17 mouse cellular contexts compared by ENCODE assay signal in genomic region chr6:126996399-126996798, GRCm38 (mm10). TPM values are rescaled to one million over a fixed set of nuclear protein-coding genes. Genes with fewer than 3 reads are reported as not detected.
DNase-seq lines count a peak whose midpoint lies in the region; ATAC-seq and TF ChIP-seq lines count a peak whose summit lies in the region.
"Had no signal": no experiment of that assay in that cellular context is flagged by ENCODE, and none has a peak within 500 bp of the region (broad histone marks: within the 10 kb centered on the region; RNA-seq: fewer than 3 reads in every experiment).

No protein-coding gene starts in this region.

- TF ChIP-seq CTCF in lung, adult 2 months (IDR thresholded peaks at IDR 0.05; ENCODE audit: insufficient read depth, low read length), result no peak
- no peak for TF ChIP-seq CTCF in stomach, postnatal 0 days (IDR thresholded peaks at IDR 0.05; ENCODE audit: low read depth)
- TF ChIP-seq CTCF in midbrain, postnatal 0 days (IDR thresholded peaks at IDR 0.05), result no peak

- H3K9me3 ChIP-seq in stomach, postnatal 0 days (ENCODE audit: control insufficient read depth, low read length), result no peaks in the 10 kb centered on the region
- no peaks in the 10 kb centered on the region for H3K9me3 ChIP-seq in midbrain, postnatal 0 days (ENCODE audit: low read length)
- H3K9me3 ChIP-seq: hindbrain, embryonic 12.5 days; intestine, embryonic 15.5 days; limb, embryonic 12.5 days had no signal

- no peak for TF ChIP-seq EP300 in stomach, postnatal 0 days (optimal IDR thresholded peaks at IDR 0.05)

- H3K27me3 ChIP-seq in stomach, postnatal 0 days (ENCODE audit: control insufficient read depth, insufficient read depth, low read length), result no peaks in the 10 kb centered on the region
- no peaks in the 10 kb centered on the region for H3K27me3 ChIP-seq in midbrain, postnatal 0 days (ENCODE audit: insufficient read depth, low read length)
- H3K27me3 ChIP-seq: hindbrain, embryonic 12.5 days; intestine, embryonic 15.5 days; limb, embryonic 12.5 days had no signal

- H3K4me3 ChIP-seq in lung, adult 2 months (replicated peaks; ENCODE audit: extremely low read depth, low read depth, low read length), result no peak overlapping the region
- no peak overlapping the region for H3K4me3 ChIP-seq in stomach, postnatal 0 days (ENCODE audit: low read depth, low read length)
- no peak overlapping the region for H3K4me3 ChIP-seq in midbrain, postnatal 0 days (ENCODE audit: low read depth, low read length)
- H3K4me3 ChIP-seq: hindbrain, embryonic 12.5 days; intestine, embryonic 15.5 days; limb, embryonic 12.5 days had no signal

- DNase-seq in heart, adult 8-10 months (ENCODE audit: low spot score), result peak; percentile 7
- no peak for DNase-seq in heart, postnatal 14 days
- DNase-seq in lung, adult 18-20 months, result peak; percentile 14 to 16
- DNase-seq in lung, adult 2 months, result no peak
- peak; percentile 9 for DNase-seq in lung, postnatal 14 days
- DNase-seq in thymus, postnatal 10 days (ENCODE audit: low spot score in 2 of 2), result no peak
- no peak for DNase-seq in stomach, postnatal 0 days (ENCODE audit: low spot score)
- no peak for DNase-seq in midbrain, postnatal 0 days (ENCODE audit: low spot score)
- DNase-seq: B cell, adult 2 months; cerebellum, adult 2 months; kidney, postnatal 14 days; right cerebral cortex, adult 18-20 months had no signal

- ATAC-seq in stomach, postnatal 0 days (ENCODE audit: low FRiP score, low TSS enrichment), result no peak
- no peak for ATAC-seq in midbrain, postnatal 0 days (ENCODE audit: low FRiP score)
- ATAC-seq: activated CD4-positive, CD25-positive, alpha-beta regulatory T cell, adult 4 months; intestine, embryonic 15.5 days had no signal

- 33% methylated on average over 5 of the region's 5 CpGs for WGBS in lung, adult 2 months
- WGBS in stomach, postnatal 0 days, result 61% methylated on average over 5 of the region's 5 CpGs
- WGBS in midbrain, postnatal 0 days, result 83% methylated on average over 5 of the region's 5 CpGs

- no peak overlapping the region for H3K27ac ChIP-seq in stomach, postnatal 0 days (replicated peaks)
- H3K27ac ChIP-seq in midbrain, postnatal 0 days (ENCODE audit: low read depth, low read length), result no peak overlapping the region
- H3K27ac ChIP-seq: hindbrain, embryonic 12.5 days; intestine, embryonic 15.5 days; limb, embryonic 12.5 days had no signal

- H3K4me1 ChIP-seq in lung, adult 2 months (ENCODE audit: control insufficient read depth, insufficient read depth, low read length), result no peaks in the 10 kb centered on the region
- no peaks in the 10 kb centered on the region for H3K4me1 ChIP-seq in stomach, postnatal 0 days (replicated peaks; ENCODE audit: control insufficient read depth, insufficient read depth)
- no peaks in the 10 kb centered on the region for H3K4me1 ChIP-seq in midbrain, postnatal 0 days (ENCODE audit: insufficient read depth, low read length)
- H3K4me1 ChIP-seq: hindbrain, embryonic 12.5 days; intestine, embryonic 15.5 days; limb, embryonic 12.5 days had no signal

- intact Hi-C loops in heart, postnatal 14 days (cut with DNase I), result no loop called here

- no peak overlapping the region for H3K9ac ChIP-seq in stomach, postnatal 0 days (ENCODE audit: low read length)
- H3K9ac ChIP-seq in midbrain, postnatal 0 days (replicated peaks; ENCODE audit: low read length, poor library complexity, severe bottlenecking), result no peak overlapping the region
- H3K9ac ChIP-seq: hindbrain, embryonic 12.5 days; intestine, embryonic 15.5 days; limb, embryonic 12.5 days had no signal

- H3K36me3 ChIP-seq in stomach, postnatal 0 days (ENCODE audit: control insufficient read depth, insufficient read depth, low read length), result no peaks in the 10 kb centered on the region
- no peaks in the 10 kb centered on the region for H3K36me3 ChIP-seq in midbrain, postnatal 0 days (ENCODE audit: insufficient read depth, low read length)
- H3K36me3 ChIP-seq: hindbrain, embryonic 12.5 days; intestine, embryonic 15.5 days; limb, embryonic 12.5 days had no signal

- no peak overlapping the region for H3K4me2 ChIP-seq in stomach, postnatal 0 days (replicated peaks; ENCODE audit: low read depth)
- H3K4me2 ChIP-seq in midbrain, postnatal 0 days (ENCODE audit: low read depth, low read length, poor library complexity, severe bottlenecking), result no peak overlapping the region
- H3K4me2 ChIP-seq: hindbrain, embryonic 12.5 days; intestine, embryonic 15.5 days; limb, embryonic 12.5 days had no signal

- no peak for TF ChIP-seq POLR2A in lung, adult 2 months (IDR thresholded peaks at IDR 0.05; ENCODE audit: borderline replicate concordance, extremely low read depth, low read depth, low read length)

RNA-seq across cellular contexts. Expression of gene Fgf6, which starts 19.0 kb away (rescaled TPM):
- under 1 TPM; 0.31 to 0.68 (median 0.55) TPM for total RNA-seq in heart, adult 8-10 months (2022)
- total RNA-seq in heart, postnatal 14 days (2021), result under 1 TPM; 0.05 to 0.12 TPM
- 0.07 TPM in 1 of 2 replicates, not detected in the other for polyA plus RNA-seq in lung, adult 2 months (2012; rRNA removed)
- not detected in 2 replicates for polyA plus RNA-seq in stomach, postnatal 0 days (2015; fragmentation: Nextera tagmentation; extraction: Ambion mirVana)
- total RNA-seq in midbrain, postnatal 0 days (2014; rRNA removed), result not detected in 2 replicates
- polyA plus RNA-seq in midbrain, postnatal 0 days (2015; fragmentation: Nextera tagmentation; extraction: Ambion mirVana), result not detected in 2 replicates
- polyA plus RNA-seq: activated CD4-positive, CD25-positive, alpha-beta regulatory T cell, adult 4 months; cerebellum, adult 2 months; intestine, embryonic 15.5 days; spleen, adult 2 months had no signal

RNA-seq across cellular contexts. Expression of gene D6Wsu163e, which starts 56.6 kb away (rescaled TPM):
- 10 to 100 TPM in 2 of 4 experiments, 1 to 10 TPM in 2; 8.3 to 15.4 (median 10.5) TPM for total RNA-seq in heart, adult 8-10 months (2022)
- total RNA-seq in heart, postnatal 14 days (2021), result 10 to 100 TPM; 12.2 to 14.3 TPM
- 3.0 and 5.8 TPM in 2 replicates for polyA plus RNA-seq in lung, adult 2 months (2012; rRNA removed)
- polyA plus RNA-seq in stomach, postnatal 0 days (2015; fragmentation: Nextera tagmentation; extraction: Ambion mirVana), result 12.1 and 12.7 TPM in 2 replicates
- 22.0 and 23.9 TPM in 2 replicates for total RNA-seq in midbrain, postnatal 0 days (2014; rRNA removed)
- 33.0 and 34.1 TPM in 2 replicates for polyA plus RNA-seq in midbrain, postnatal 0 days (2015; fragmentation: Nextera tagmentation; extraction: Ambion mirVana)

RNA-seq across cellular contexts. Expression of gene Rad51ap1, which starts 57.0 kb away (rescaled TPM):
- 1 to 10 TPM in 1 of 4 experiments, under 1 TPM in 2, not detected in 1; 0.41 to 1.2 (median 0.75) TPM for total RNA-seq in heart, adult 8-10 months (2022)
- 1 to 10 TPM; 3.7 to 4.2 TPM for total RNA-seq in heart, postnatal 14 days (2021)
- 0.48 and 1.1 TPM in 2 replicates for polyA plus RNA-seq in lung, adult 2 months (2012; rRNA removed)
- polyA plus RNA-seq in stomach, postnatal 0 days (2015; fragmentation: Nextera tagmentation; extraction: Ambion mirVana), result 13.3 and 14.6 TPM in 2 replicates
- total RNA-seq in midbrain, postnatal 0 days (2014; rRNA removed), result 4.0 and 4.1 TPM in 2 replicates
- polyA plus RNA-seq in midbrain, postnatal 0 days (2015; fragmentation: Nextera tagmentation; extraction: Ambion mirVana), result 6.2 and 9.8 TPM in 2 replicates

Comparison
In these comparisons a context has a peak if more than half of its experiments do, and no peak if none do; other contexts are left out.
1. DNase-seq: peak in heart, adult 8-10 months (single experiment), lung, adult 18-20 months (2 of 2) and lung, postnatal 14 days (single experiment); none in heart, postnatal 14 days (0 of 2), lung, adult 2 months (single experiment), thymus, postnatal 10 days (0 of 2), stomach, postnatal 0 days (single experiment) and midbrain, postnatal 0 days (single experiment).